Mouse (Mus musculus): ENCODE results near the gene Epb41l5.
A peak's percentile ranks its signal among the peaks of the same experiment; 100 is the strongest.

DNA sequence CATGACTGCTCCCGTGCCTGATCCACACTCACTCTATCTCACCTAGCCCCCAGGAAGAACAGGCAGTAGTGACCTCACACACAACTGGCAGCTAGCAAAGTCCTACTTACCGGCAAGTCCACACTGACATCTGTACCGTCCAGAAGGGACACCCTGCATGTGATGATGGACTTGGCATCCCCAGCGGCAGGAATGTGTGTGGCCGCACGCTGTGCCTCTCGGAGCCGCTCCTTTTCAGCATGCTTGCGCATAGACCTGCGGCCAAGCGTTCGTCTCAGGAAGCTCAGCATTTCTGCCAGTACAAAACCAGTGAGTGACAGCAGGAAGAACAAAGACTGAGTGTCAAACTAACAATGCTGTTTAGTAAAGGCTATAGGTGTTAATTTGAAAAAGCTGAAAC is 6.4 kb downstream of the Epb41l5 start:
- TF ChIP-seq CTCF (conservative IDR thresholded peaks at IDR 0.05; ENCODE audit: insufficient read depth, insufficient read length, low read depth, low read length) (peak; percentile 66), POLR2A (IDR thresholded peaks at IDR 0.05; ENCODE audit: low read depth, low read length) (no peak)

All from kidney, adult 2 months (tissue).